Mouse (Mus musculus): ENCODE data around the gene Cldnd1. TPM values are rescaled to one million over a fixed set of nuclear protein-coding genes. Genes with fewer than 3 reads are reported as not detected.

Cldnd1 gene
- polyA plus RNA-seq (2015; fragmentation: Nextera tagmentation; extraction: Ambion mirVana), result 91.1 and 92.7 TPM in 2 replicates

GRCm38 (mm10) chr16:58727477-58728131 lies at the start of gene Cldnd1:
Gene Cldnd1, plus strand, starts transcription at chr16:58727910.
- H3K36me3 ChIP-seq (ENCODE audit: control insufficient read depth, insufficient read depth, low read length), result peaks cover 12% of the 10 kb centered on the region
- H3K4me1 ChIP-seq (replicated peaks; ENCODE audit: control insufficient read depth, insufficient read depth), result no peaks in the 10 kb centered on the region
- peak within 1 kb of the TSS; percentile 93 for H3K27ac ChIP-seq (replicated peaks)
- peak within 1 kb of the TSS; percentile 84 for H3K4me3 ChIP-seq (ENCODE audit: low read depth, low read length)
- TF ChIP-seq CTCF (IDR thresholded peaks at IDR 0.05; ENCODE audit: low read depth) (no peak), EP300 (optimal IDR thresholded peaks at IDR 0.05) (no peak)
- H3K9ac ChIP-seq (ENCODE audit: low read length), result peak within 1 kb of the TSS; percentile 83
- DNase-seq (ENCODE audit: low spot score) (peak; percentile 98), ATAC-seq (ENCODE audit: low FRiP score, low TSS enrichment) (peak; percentile 100)
- no peaks in the 10 kb centered on the region for H3K27me3 ChIP-seq (ENCODE audit: control insufficient read depth, insufficient read depth, low read length)
- 1% methylated on average over 26 of the region's 35 CpGs for WGBS
- peak within 1 kb of the TSS; percentile 66 for H3K4me2 ChIP-seq (replicated peaks; ENCODE audit: low read depth)
- H3K9me3 ChIP-seq (ENCODE audit: control insufficient read depth, low read length), result no peaks in the 10 kb centered on the region

- DNase-seq (ENCODE audit: low spot score) (no peak), ATAC-seq (ENCODE audit: low FRiP score, low TSS enrichment) (no peak)
- WGBS, result 68% methylated on average over 7 of the region's 7 CpGs
- peak; percentile 43 for TF ChIP-seq CTCF (IDR thresholded peaks at IDR 0.05; ENCODE audit: low read depth)
- TF ChIP-seq EP300 (optimal IDR thresholded peaks at IDR 0.05), result no peak
- no peaks in the 10 kb centered on the region for H3K9me3 ChIP-seq (ENCODE audit: control insufficient read depth, low read length)
- peaks cover 15% of the 10 kb centered on the region; the same call in 1 of the 2 replicates for H3K36me3 ChIP-seq (ENCODE audit: control insufficient read depth, insufficient read depth, low read length)
- H3K4me2 ChIP-seq (replicated peaks; ENCODE audit: low read depth), result no peak overlapping the region
- H3K27me3 ChIP-seq (ENCODE audit: control insufficient read depth, insufficient read depth, low read length), result no peaks in the 10 kb centered on the region
- no peak overlapping the region for H3K4me3 ChIP-seq (ENCODE audit: low read depth, low read length)
- no peak overlapping the region; the same call in 1 of the 2 replicates for H3K27ac ChIP-seq (replicated peaks)
- no peaks in the 10 kb centered on the region for H3K4me1 ChIP-seq (replicated peaks; ENCODE audit: control insufficient read depth, insufficient read depth)
- no peak overlapping the region for H3K9ac ChIP-seq (ENCODE audit: low read length)
These were observed 49.0 kb upstream of the Cldnd1 start for GRCm38 (mm10) chr16:58678660-58679059.

GRCm38 (mm10) chr16:58682046-58682445 lies 45.7 kb upstream of the Cldnd1 start:
- no peak overlapping the region for H3K27ac ChIP-seq (replicated peaks)
- no peak for TF ChIP-seq EP300 (optimal IDR thresholded peaks at IDR 0.05)
- TF ChIP-seq CTCF (IDR thresholded peaks at IDR 0.05; ENCODE audit: low read depth), result no peak
- H3K9me3 ChIP-seq (ENCODE audit: control insufficient read depth, low read length), result no peaks in the 10 kb centered on the region
- H3K27me3 ChIP-seq (ENCODE audit: control insufficient read depth, insufficient read depth, low read length), result no peaks in the 10 kb centered on the region
- no peak overlapping the region for H3K4me2 ChIP-seq (replicated peaks; ENCODE audit: low read depth)
- 87% methylated on average over 6 of the region's 6 CpGs for WGBS
- no peak overlapping the region for H3K4me3 ChIP-seq (ENCODE audit: low read depth, low read length)
- DNase-seq (ENCODE audit: low spot score), result no peak
- H3K9ac ChIP-seq (ENCODE audit: low read length), result no peak overlapping the region
- no peak for ATAC-seq (ENCODE audit: low FRiP score, low TSS enrichment)
- 0 out of 2 replicates have a peak, but pooled peaks cover 5% of the 10 kb centered on the region for H3K36me3 ChIP-seq (ENCODE audit: control insufficient read depth, insufficient read depth, low read length)
- H3K4me1 ChIP-seq (replicated peaks; ENCODE audit: control insufficient read depth, insufficient read depth), result no peaks in the 10 kb centered on the region

- H3K9me3 ChIP-seq (ENCODE audit: control insufficient read depth, low read length), result no peaks in the 10 kb centered on the region
- peak overlapping the region; percentile 45 for H3K27ac ChIP-seq (replicated peaks)
- H3K4me1 ChIP-seq (replicated peaks; ENCODE audit: control insufficient read depth, insufficient read depth), result no peaks in the 10 kb centered on the region
- TF ChIP-seq EP300 (optimal IDR thresholded peaks at IDR 0.05), result peak; percentile 63
- TF ChIP-seq CTCF (IDR thresholded peaks at IDR 0.05; ENCODE audit: low read depth), result no peak
- ATAC-seq (ENCODE audit: low FRiP score, low TSS enrichment) (peak; percentile 73), DNase-seq (ENCODE audit: low spot score) (no peak)
- no peak overlapping the region for H3K9ac ChIP-seq (ENCODE audit: low read length)
- H3K4me2 ChIP-seq (replicated peaks; ENCODE audit: low read depth), result no peak overlapping the region
- no peaks in the 10 kb centered on the region for H3K27me3 ChIP-seq (ENCODE audit: control insufficient read depth, insufficient read depth, low read length)
- H3K4me3 ChIP-seq (ENCODE audit: low read depth, low read length), result no peak overlapping the region
- 63% methylated on average over 7 of the region's 7 CpGs for WGBS
- 0 out of 2 replicates have a peak, but pooled peaks cover 1% of the 10 kb centered on the region for H3K36me3 ChIP-seq (ENCODE audit: control insufficient read depth, insufficient read depth, low read length)
These were observed 44.8 kb upstream of the Cldnd1 start for GRCm38 (mm10) chr16:58682870-58683269.

GRCm38 (mm10) chr16:58683911-58684310 lies 43.8 kb upstream of the Cldnd1 start:
- Histone ChIP-seq H3K4me3 (ENCODE audit: low read depth, low read length) (no peak overlapping the region), H3K9ac (ENCODE audit: low read length) (no peak overlapping the region), H3K27ac (replicated peaks) (no peak overlapping the region), H3K4me1 (replicated peaks; ENCODE audit: control insufficient read depth, insufficient read depth) (no peaks in the 10 kb centered on the region), H3K4me2 (replicated peaks; ENCODE audit: low read depth) (no peak overlapping the region), H3K27me3 (ENCODE audit: control insufficient read depth, insufficient read depth, low read length) (no peaks in the 10 kb centered on the region), H3K36me3 (ENCODE audit: control insufficient read depth, insufficient read depth, low read length) (no peaks in the 10 kb centered on the region), H3K9me3 (ENCODE audit: control insufficient read depth, low read length) (no peaks in the 10 kb centered on the region)
- WGBS, result 83% methylated on average over 4 of the region's 4 CpGs
- ATAC-seq (ENCODE audit: low FRiP score, low TSS enrichment), result no peak
- no peak for DNase-seq (ENCODE audit: low spot score)
- TF ChIP-seq EP300 (optimal IDR thresholded peaks at IDR 0.05) (no peak), CTCF (IDR thresholded peaks at IDR 0.05; ENCODE audit: low read depth) (no peak)

- H3K4me1 ChIP-seq (replicated peaks; ENCODE audit: control insufficient read depth, insufficient read depth), result no peaks in the 10 kb centered on the region
- no peaks in the 10 kb centered on the region for H3K27me3 ChIP-seq (ENCODE audit: control insufficient read depth, insufficient read depth, low read length)
- ATAC-seq (ENCODE audit: low FRiP score, low TSS enrichment), result no peak
- DNase-seq (ENCODE audit: low spot score), result no peak
- no peak overlapping the region for H3K9ac ChIP-seq (ENCODE audit: low read length)
- no peak overlapping the region for H3K4me3 ChIP-seq (ENCODE audit: low read depth, low read length)
- no peaks in the 10 kb centered on the region for H3K9me3 ChIP-seq (ENCODE audit: control insufficient read depth, low read length)
- no peaks in the 10 kb centered on the region for H3K36me3 ChIP-seq (ENCODE audit: control insufficient read depth, insufficient read depth, low read length)
- TF ChIP-seq CTCF (IDR thresholded peaks at IDR 0.05; ENCODE audit: low read depth) (peak; percentile 45), EP300 (optimal IDR thresholded peaks at IDR 0.05) (no peak)
- no peak overlapping the region for H3K4me2 ChIP-seq (replicated peaks; ENCODE audit: low read depth)
- no peak overlapping the region for H3K27ac ChIP-seq (replicated peaks)
These were observed 43.2 kb upstream of the Cldnd1 start for GRCm38 (mm10) chr16:58684537-58684936.

Data from stomach, postnatal 0 days (tissue).